Mouse (Mus musculus) neural tube, embryonic 12.5 days (tissue): ENCODE results near the gene 4930432M17Rik. TPM values are rescaled to one million over a fixed set of nuclear protein-coding genes. Genes with fewer than 3 reads are reported as not detected.

Experiments used
- ATAC-seq: fragments of 200-750 bp; cut with Nextera tagmentation; 2 replicates; pipeline ENCODE4 v1.8.0; 2017; ENCODE audit warnings: low read depth, mild to moderate bottlenecking, moderate TSS enrichment, moderate library complexity; ENCODE audit not compliant: low FRiP score
- H3K27ac ChIP-seq: fragments of 300-500 bp; sonication (generic); 2 replicates; pipeline ENCODE4 v1.5.1; 2016
- H3K27me3 ChIP-seq: fragments of 300-500 bp; sonication (generic); replicated peaks from 2 replicates; pipeline ENCODE4 v1.6.1; 2016; ENCODE audit warnings: mild to moderate bottlenecking
- H3K36me3 ChIP-seq: fragments of 300-500 bp; sonication (generic); 2 replicates; pipeline ENCODE4 v1.6.1; 2016; ENCODE audit warnings: mild to moderate bottlenecking
- H3K4me1 ChIP-seq: fragments of 300-500 bp; sonication (generic); 2 replicates; pipeline ENCODE4 v1.6.1; 2016
- H3K4me2 ChIP-seq: fragments of 300-500 bp; sonication (generic); replicated peaks from 2 replicates; pipeline ENCODE4 v1.6.1; 2016; ENCODE audit warnings: mild to moderate bottlenecking
- H3K4me3 ChIP-seq: fragments of 300-500 bp; sonication (generic); 2 replicates; pipeline ENCODE4 v1.5.1; 2016
- H3K9ac ChIP-seq: fragments of 300-500 bp; sonication (generic); 2 replicates; pipeline ENCODE4 v1.6.1; 2016; ENCODE audit warnings: mild to moderate bottlenecking
- H3K9me3 ChIP-seq: fragments of 300-500 bp; sonication (generic); 2 replicates; pipeline ENCODE4 v1.6.1; 2016; ENCODE audit warnings: mild to moderate bottlenecking
- WGBS: fragments of 180-500 bp; shearing (Covaris S2); methylation state at CpG from one replicate; pipeline ENCODE4 v1.1.7; 2016; 5-methylcytosine and 5-hydroxymethylcytosine counted together
- polyA plus RNA-seq: library from polyadenylated mRNA; unstranded; fragments of >200 nt; fragmentation: Nextera tagmentation; extraction: Ambion mirVana; gene quantifications from 2 replicates; pipeline ENCODE4 v1.2.1, GENCODE M21; 2016

Gene 4930432M17Rik
- polyA plus RNA-seq, 1 experiment from 2014 or later: not detected

DNA sequence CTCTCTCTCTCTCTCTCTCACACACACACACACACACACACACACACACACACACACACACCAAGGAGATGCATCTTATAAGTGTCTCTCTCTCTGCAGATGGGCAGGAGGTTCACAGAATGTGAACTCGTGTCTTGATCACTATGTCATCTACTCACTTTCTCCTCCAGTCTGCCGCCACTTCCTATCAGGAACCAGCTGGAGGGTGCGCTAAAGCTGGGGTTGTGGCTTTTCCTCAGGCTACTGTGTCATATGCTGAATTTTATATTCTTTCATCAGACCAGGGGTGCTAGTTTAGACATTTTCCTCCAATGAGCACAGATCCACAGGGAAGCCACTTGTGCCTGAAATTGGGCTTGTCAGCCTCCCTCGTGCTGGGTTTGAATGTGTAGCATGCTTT lies 59.1 kb downstream of the 4930432M17Rik start:
- Histone ChIP-seq H3K9me3 (no peaks in the 10 kb centered on the region), H3K27ac (no peak overlapping the region), H3K9ac (no peak overlapping the region), H3K27me3 (no peaks in the 10 kb centered on the region), H3K4me1 (peaks cover under 1% of the 10 kb centered on the region; the same call in 1 of the 2 replicates), H3K36me3 (peaks cover 24% of the 10 kb centered on the region), H3K4me3 (no peak overlapping the region), H3K4me2 (no peak overlapping the region)
- whole genome bisulfite sequencing: 86% methylated on average over 4 of the region's 4 CpGs
- no peak for ATAC-seq

Other genes starting within 250 kb of the 4930432M17Rik start
- gene Cnn3, start 244.3 kb upstream of the 4930432M17Rik start, polyA plus RNA-seq: 909 and 919 TPM in 2 replicates
- gene Slc44a3, start 138.4 kb upstream of the 4930432M17Rik start, polyA plus RNA-seq: 0.53 and 0.86 TPM in 2 replicates
- gene F3, start 52.8 kb downstream of the 4930432M17Rik start, polyA plus RNA-seq: 6.9 and 7.0 TPM in 2 replicates
- 64.6 and 67.1 TPM in 2 replicates for gene Abcd3, start 144.5 kb downstream of the 4930432M17Rik start, polyA plus RNA-seq